Mouse (Mus musculus): ENCODE data around the gene Adipoq. TPM values are rescaled to one million over a fixed set of nuclear protein-coding genes. Genes with fewer than 3 reads are reported as not detected.

The Adipoq gene
- total and polyA plus RNA-seq, 3 experiments: 0.13 to 1.1 (median 0.99) TPM

- H3K9me3 ChIP-seq (replicated peaks; ENCODE audit: low read length): no peaks in the 10 kb centered on the region
- no peaks in the 10 kb centered on the region for H3K79me2 ChIP-seq (replicated peaks; ENCODE audit: control insufficient read depth, extremely low read depth, insufficient read depth, poor library complexity, severe bottlenecking)
- no peak overlapping the region for H3K9ac ChIP-seq (ENCODE audit: insufficient read depth, low read depth)
- H3K4me1 ChIP-seq (ENCODE audit: control insufficient read depth in 1 of 2, insufficient read depth in 2 of 2): peaks cover 4 to 48% of the 10 kb centered on the region in 2 experiments; a peak in 3 of 4 replicates
- DNase-seq (ENCODE audit: extremely low read depth): peak; percentile 81
- dilution Hi-C loops (cut with MboI; ENCODE audit: extremely low pct_ligation_motif_present, extremely low pct_unique_long_range_greater_than_20kb, low sequenced_read_pairs): no loop called here
- in situ Hi-C loops (cut with MboI; ENCODE audit: low pct_ligation_motif_present, low pct_unique_long_range_greater_than_20kb, low sequenced_read_pairs): no loop called here
- H3K27me3 ChIP-seq (replicated peaks): no peaks in the 10 kb centered on the region
- H3K27ac ChIP-seq (ENCODE audit: insufficient read depth, low read depth): no peak overlapping the region
- peak overlapping the region; percentile 7; the same call in 1 of the 2 replicates for H3K4me2 ChIP-seq (ENCODE audit: insufficient read depth, low read depth, poor library complexity, severe bottlenecking)
- TF ChIP-seq IRF4 (IDR thresholded peaks at IDR 0.05; ENCODE audit: low read depth, low read length) (no peak), SMC3 (IDR thresholded peaks at IDR 0.05; ENCODE audit: low read depth, low read length) (peak; percentile 89), RAD21 (IDR thresholded peaks at IDR 0.05; ENCODE audit: low read depth, low read length) (peak; percentile 95), SIN3A (IDR thresholded peaks at IDR 0.05; ENCODE audit: low read length) (0 out of 2 replicates have a peak, but pooled peaks have one; percentile 12), ZC3H11A (IDR thresholded peaks at IDR 0.05; ENCODE audit: low read depth, low read length) (peak; percentile 64; the same call in 1 of the 2 replicates), CTCF (conservative IDR thresholded peaks at IDR 0.05 in 1 of 2, IDR thresholded peaks at IDR 0.05 in 1 of 2; ENCODE audit: low read depth in 2 of 2, low read length in 2 of 2) (peak; percentile 87 to 93), GABPA (IDR thresholded peaks at IDR 0.05; ENCODE audit: insufficient replicate concordance, low read depth, low read length) (no peak)
- H3K4me3 ChIP-seq (replicated peaks in 1 of 3; ENCODE audit: low read depth in 2 of 3, low read length in 2 of 3, poor library complexity in 1 of 3): no peak overlapping the region
- H3K36me3 ChIP-seq (replicated peaks in 1 of 2; ENCODE audit: control insufficient read depth in 1 of 2, insufficient read depth in 1 of 2, low read length in 1 of 2): peaks cover 0 to 2% of the 10 kb centered on the region in 2 experiments
These were observed 10.8 kb upstream of the Adipoq start for GRCm38 (mm10) chr16:23135421-23136149.

GRCm38 (mm10) chr16:23136406-23136970 lies 9.8 kb upstream of the Adipoq start:
- Histone ChIP-seq H3K4me2 (ENCODE audit: insufficient read depth, low read depth, poor library complexity, severe bottlenecking) (no peak overlapping the region), H3K79me2 (replicated peaks; ENCODE audit: control insufficient read depth, extremely low read depth, insufficient read depth, poor library complexity, severe bottlenecking) (no peaks in the 10 kb centered on the region), H3K27ac (ENCODE audit: insufficient read depth, low read depth) (no peak overlapping the region), H3K9me3 (replicated peaks; ENCODE audit: low read length) (no peaks in the 10 kb centered on the region), H3K36me3 (replicated peaks in 1 of 2; ENCODE audit: control insufficient read depth in 1 of 2, insufficient read depth in 1 of 2, low read length in 1 of 2) (no peaks in the 10 kb centered on the region), H3K9ac (ENCODE audit: insufficient read depth, low read depth) (no peak overlapping the region), H3K27me3 (replicated peaks) (no peaks in the 10 kb centered on the region), H3K4me3 (replicated peaks in 1 of 3; ENCODE audit: low read depth in 2 of 3, low read length in 2 of 3, poor library complexity in 1 of 3) (no peak overlapping the region), H3K4me1 (ENCODE audit: control insufficient read depth in 1 of 2, insufficient read depth in 2 of 2) (peaks cover 4 to 52% of the 10 kb centered on the region in 2 experiments; a peak in 3 of 4 replicates)
- in situ Hi-C loops (cut with MboI; ENCODE audit: low pct_ligation_motif_present, low pct_unique_long_range_greater_than_20kb, low sequenced_read_pairs) (no loop called here), dilution Hi-C loops (cut with MboI; ENCODE audit: extremely low pct_ligation_motif_present, extremely low pct_unique_long_range_greater_than_20kb, low sequenced_read_pairs) (no loop called here)
- DNase-seq (ENCODE audit: extremely low read depth): no peak
- TF ChIP-seq SMC3 (IDR thresholded peaks at IDR 0.05; ENCODE audit: low read depth, low read length): no peak
- TF ChIP-seq EP300 (IDR thresholded peaks at IDR 0.05; ENCODE audit: low read length): no peak
- no peak for TF ChIP-seq RAD21 (IDR thresholded peaks at IDR 0.05; ENCODE audit: low read depth, low read length)
- TF ChIP-seq GABPA (IDR thresholded peaks at IDR 0.05; ENCODE audit: insufficient replicate concordance, low read depth, low read length): no peak
- no peak for TF ChIP-seq ZMIZ1 (IDR thresholded peaks at IDR 0.05; ENCODE audit: low read depth, low read length)
- no peak for TF ChIP-seq IRF4 (IDR thresholded peaks at IDR 0.05; ENCODE audit: low read depth, low read length)
- TF ChIP-seq POLR2A (IDR thresholded peaks at IDR 0.05; ENCODE audit: low read depth, low read length): no peak
- no peak for TF ChIP-seq UBTF (IDR thresholded peaks at IDR 0.05; ENCODE audit: low read depth, low read length)
- TF ChIP-seq NRF1 (IDR thresholded peaks at IDR 0.05; ENCODE audit: low read depth, low read length): no peak
- TF ChIP-seq CHD1 (IDR thresholded peaks at IDR 0.05; ENCODE audit: low read depth, low read length): no peak
- TF ChIP-seq MAX (IDR thresholded peaks at IDR 0.05; ENCODE audit: low read length): no peak
- no peak for TF ChIP-seq TBP (conservative IDR thresholded peaks at IDR 0.05; ENCODE audit: low read depth, low read length)
